Mouse (Mus musculus): ENCODE data around the gene Slc32a1.

DNA sequence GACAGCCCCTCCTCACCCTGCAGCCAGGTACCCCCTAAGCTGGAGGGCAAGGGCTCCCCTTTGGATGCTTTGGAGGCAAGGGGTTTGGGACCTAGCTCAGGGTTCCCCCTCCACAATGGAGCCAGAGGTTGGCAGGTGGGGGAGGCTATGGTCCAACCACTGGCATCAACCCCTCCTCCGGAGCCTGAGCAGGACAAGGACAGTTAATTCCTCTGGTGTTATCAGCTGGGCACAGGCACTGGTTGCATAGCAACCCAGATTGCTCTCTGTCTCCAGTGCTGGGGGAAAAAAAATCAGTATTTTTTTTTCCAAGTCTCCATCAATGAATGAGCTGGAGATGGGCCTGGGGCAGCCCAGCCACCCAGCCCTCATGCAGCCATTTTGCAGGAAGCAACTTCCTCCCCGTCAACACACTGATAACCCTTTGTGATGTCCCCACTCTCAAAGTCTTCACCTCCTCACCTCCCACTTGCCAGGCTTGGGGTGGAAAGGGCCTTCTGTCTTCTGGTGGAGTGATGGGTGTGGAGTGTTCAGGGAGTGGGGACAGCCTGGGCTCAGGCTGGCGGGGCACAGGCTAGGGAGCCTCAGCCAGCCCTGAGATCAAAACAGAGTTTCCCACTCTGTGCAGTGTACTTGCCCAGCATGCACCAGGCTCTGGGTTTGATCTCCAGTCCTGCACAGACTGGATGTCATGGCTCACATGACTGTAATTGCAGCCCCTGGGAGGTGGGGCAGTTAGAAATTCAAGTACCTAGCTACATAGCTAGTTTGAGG, 49.0 kb upstream of the Slc32a1 start:
- TF ChIP-seq CTCF (IDR thresholded peaks at IDR 0.05; ENCODE audit: low read depth, low read length) (no peak), POLR2A (IDR thresholded peaks at IDR 0.05; ENCODE audit: borderline replicate concordance, low read depth, low read length) (no peak)
